Mouse (Mus musculus) heart, adult 18-20 months (tissue): ENCODE results near the gene Etd. TPM values are rescaled to one million over a fixed set of nuclear protein-coding genes. Genes with fewer than 3 reads are reported as not detected.
A peak's percentile ranks its signal among the peaks of the same experiment; 100 is the strongest.
"Not testable (repeated sequence)": the region's sequence is repeated elsewhere in the genome, so short reads cannot be mapped to it uniquely, and the experiment has no call there.

Experiments used
- DNase-seq, 2 experiments: peaks; one replicate each; pipeline ENCODE4 v3.0.0; 2021 to 2022; ENCODE audit warnings: mixed read lengths in 1 of 2
- long read RNA-seq, 2 experiments: library from polyadenylated mRNA; stranded (forward); transcript quantifications; one replicate each; pipeline ENCODE4 v2.0.0; 2021
- total RNA-seq, 2 experiments: library from RNA; stranded (reverse); gene quantifications; 2 replicates each; pipeline ENCODE4 v1.2.3; 2021

Gene Etd
- total RNA-seq, result not detected
- long read RNA-seq, experiment 1, result 0 reads
- long read RNA-seq, experiment 2, result 0 reads

GRCm38 (mm10) chrX:53434618-53435017, at the start of gene Etd:
Etd (plus strand) TSS chrX:53434918.
- no peak for DNase-seq

DNA sequence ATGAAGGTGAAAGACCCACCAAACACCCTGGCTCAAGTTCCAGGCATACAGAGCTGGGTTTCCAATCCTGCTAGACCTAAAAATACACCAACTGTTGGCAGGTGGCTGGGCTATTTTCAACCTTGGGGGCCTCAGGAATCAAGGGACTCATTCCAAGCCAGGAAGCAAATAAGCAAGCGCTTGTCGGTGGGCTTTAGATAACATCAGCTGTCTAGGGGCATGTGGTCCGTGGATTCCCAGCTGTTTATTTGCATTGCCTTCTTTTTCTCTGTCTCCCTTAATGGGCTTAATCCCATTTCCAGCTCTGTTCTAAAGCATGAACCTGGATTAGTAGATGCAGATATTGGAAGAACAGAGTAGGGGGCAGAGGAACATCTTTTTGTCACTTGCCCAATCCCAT, 48.4 kb upstream of the Etd start:
- peak; percentile 9 to 13 for DNase-seq

DNA sequence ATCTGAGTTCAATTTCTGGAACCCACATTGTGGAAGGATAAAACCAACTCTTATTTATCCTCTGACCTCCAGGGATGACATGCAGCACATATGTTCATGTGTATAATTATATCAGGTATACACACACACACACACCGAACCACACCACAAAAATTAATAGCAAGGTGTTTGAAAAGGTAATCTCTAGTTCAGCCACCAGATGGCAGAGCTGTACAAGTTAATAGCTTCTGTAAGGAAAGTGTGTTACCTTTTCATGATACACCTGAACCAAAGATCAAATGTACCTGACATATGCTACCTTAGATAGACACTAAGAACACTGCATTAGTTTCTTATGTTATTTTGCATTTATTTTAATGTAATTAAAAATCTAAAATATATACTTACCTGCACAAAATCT, 1.8 kb upstream of the Etd start:
- peak in 1 of 2 experiments; percentile 24 for DNase-seq

- DNase-seq, result no peak
Measured at GRCm38 (mm10) chrX:53459573-53459972, 24.9 kb downstream of the Etd start.

GRCm38 (mm10) chrX:53464194-53464593, 29.5 kb downstream of the Etd start:
- DNase-seq, result not testable (repeated sequence)

Other genes starting within 250 kb of the Etd start
- gene Plac1, start 194.8 kb upstream of the Etd start, total RNA-seq, result not detected
- gene Fam122b, start 165.1 kb upstream of the Etd start, total RNA-seq, result 1 to 10 TPM; 2.1 to 4.6 TPM
- gene Fam122c, start 161.5 kb upstream of the Etd start, total RNA-seq, result not detected
- 10 to 100 TPM; 36.6 to 39.7 TPM for gene Mospd1, start 64.4 kb upstream of the Etd start, total RNA-seq
- gene Rtl8c, start 173.1 kb downstream of the Etd start, total RNA-seq, result 10 to 100 TPM; 19.4 to 22.9 TPM
- not detected for gene Gm14597, start 174.1 kb downstream of the Etd start, total RNA-seq
- gene Rtl8a, start 208.8 kb downstream of the Etd start, total RNA-seq, result 100 to 1,000 TPM; 139 to 164 TPM
- gene Rtl8b, start 235.5 kb downstream of the Etd start, total RNA-seq, result 100 to 1,000 TPM in 1 of 2 experiments, 10 to 100 TPM in 1; 89.7 to 125 TPM